Mouse (Mus musculus) telencephalon, adult 2 months (tissue): ENCODE measurements around the gene Immp2l.

Experiments used
- DNase-seq: peaks from one replicate; pipeline ENCODE4 v3.0.0-alpha.2; 2011; ENCODE audit warnings: low read depth, low spot score

The Immp2l gene

DNA sequence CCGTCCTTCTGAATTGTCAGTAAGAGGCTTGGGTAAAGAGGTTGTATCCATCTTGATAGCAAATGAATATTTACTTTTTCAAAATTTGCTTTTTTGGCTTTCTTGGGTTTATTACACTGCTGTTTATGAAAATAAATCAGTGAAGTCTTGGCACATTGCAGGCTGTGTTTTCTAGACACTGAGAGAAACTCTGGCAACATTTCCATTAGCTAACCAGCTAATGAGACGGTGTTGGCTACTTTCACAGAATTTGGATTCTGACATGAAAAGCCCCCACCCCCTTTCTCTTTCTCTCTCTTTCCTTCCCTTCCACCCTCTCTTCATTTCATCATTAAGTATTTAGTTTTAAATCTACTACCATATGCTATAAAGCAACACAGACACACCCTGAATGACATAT, 496.4 kb downstream of the Immp2l start:
- DNase-seq = no peak

DNA sequence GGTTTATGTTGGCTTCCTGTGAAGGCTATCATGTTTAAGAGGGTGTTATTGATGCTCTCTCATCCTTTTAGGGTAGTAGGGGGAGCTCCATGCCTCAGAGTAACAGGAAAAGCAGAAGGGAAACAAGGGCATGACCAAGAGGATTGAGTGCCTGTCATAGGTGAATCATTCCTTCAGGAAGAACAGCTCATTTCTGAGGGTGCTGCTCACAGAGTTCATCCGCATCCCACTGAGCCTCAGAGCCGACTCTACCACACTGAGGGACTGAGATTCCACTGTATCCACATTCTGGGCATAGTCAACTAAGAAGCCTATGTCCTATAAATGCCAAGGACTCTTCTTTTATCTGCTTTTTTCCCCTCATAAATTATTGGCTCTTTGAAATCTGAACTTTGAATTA, 497.8 kb downstream of the Immp2l start:
- DNase-seq = no peak

- no peak for DNase-seq
Measured at GRCm38 (mm10) chr12:41526688-41527087, 502.8 kb downstream of the Immp2l start.

DNA sequence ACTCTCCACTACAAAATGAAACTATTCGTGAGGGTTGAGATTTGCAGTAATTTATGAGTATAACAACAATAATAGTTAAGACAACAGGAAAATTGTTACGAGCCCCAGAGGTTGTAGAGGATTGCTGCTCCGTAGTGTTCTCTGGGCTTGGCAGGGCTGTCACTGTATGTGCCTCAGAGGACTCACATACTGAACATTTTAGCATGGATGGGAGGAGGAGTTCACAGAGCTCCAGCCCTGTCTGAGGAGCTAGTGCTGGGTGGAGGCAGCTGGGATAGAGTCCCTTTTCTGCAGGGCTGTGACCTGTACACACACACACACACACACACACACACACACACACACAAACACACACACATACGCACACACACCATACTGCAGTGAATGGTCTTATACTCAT, 504.5 kb downstream of the Immp2l start:
- DNase-seq = no peak

DNA sequence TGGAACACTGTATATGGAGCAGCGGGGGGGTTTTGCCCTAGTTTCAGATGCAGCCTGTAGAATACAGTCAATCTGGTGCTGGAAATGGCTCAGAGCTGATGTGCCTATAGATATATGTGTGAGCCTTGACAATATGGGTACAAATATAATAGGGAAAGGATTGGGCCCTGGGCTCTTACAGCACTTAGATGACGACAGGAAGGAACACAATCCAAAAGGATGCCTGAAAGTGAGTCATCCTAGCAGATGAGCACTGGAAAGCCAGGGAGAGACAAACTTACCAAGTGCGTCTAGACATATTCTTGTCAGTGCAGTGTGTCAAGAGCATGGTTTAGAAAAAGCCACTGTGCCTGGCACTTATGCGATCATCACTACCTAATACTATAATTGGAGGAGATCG, 516.1 kb downstream of the Immp2l start:
- no peak for DNase-seq

DNA sequence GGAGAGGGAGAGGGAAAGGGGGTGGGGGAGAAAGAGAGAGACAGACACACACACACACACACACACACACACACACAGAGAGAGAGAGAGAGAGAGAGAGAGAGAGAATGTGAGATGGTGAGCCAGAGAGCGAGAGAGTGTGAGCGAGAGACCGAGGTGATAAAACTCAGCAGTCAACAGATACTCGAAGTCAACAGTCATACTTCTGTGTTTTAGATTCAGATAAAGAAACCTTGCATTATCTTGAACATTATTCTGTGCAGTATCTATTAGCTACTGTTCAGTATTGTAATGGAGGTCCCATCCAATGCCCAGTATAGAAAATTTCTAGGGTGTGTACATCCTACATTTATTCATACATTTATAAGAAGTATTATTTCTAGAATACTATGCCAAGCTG, 527.7 kb downstream of the Immp2l start:
- no peak for DNase-seq

DNA sequence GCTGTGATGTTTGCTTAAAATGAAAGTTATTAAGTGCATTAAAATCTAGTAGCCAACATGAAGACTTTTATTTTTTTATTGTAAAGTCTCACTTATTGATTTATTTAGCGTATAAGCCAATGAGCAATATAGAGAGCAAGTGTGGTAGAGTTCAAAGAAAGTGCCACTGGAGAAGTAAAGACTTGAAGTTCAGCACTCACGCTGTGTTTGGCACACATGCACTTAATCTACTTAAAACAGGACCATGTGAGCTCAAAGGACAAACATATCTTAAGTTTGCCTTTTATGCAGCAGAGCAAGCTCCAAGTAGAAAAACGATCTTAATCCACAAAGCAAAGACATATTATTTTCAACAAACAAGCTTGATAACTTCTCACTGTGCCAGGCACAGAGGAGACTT, 533.9 kb downstream of the Immp2l start:
- no peak for DNase-seq

- no peak for DNase-seq
Measured at GRCm38 (mm10) chr12:41558956-41559735, 535.3 kb downstream of the Immp2l start.

- DNase-seq = no peak
Measured at GRCm38 (mm10) chr12:41565540-41566432, 541.9 kb downstream of the Immp2l start.

DNA sequence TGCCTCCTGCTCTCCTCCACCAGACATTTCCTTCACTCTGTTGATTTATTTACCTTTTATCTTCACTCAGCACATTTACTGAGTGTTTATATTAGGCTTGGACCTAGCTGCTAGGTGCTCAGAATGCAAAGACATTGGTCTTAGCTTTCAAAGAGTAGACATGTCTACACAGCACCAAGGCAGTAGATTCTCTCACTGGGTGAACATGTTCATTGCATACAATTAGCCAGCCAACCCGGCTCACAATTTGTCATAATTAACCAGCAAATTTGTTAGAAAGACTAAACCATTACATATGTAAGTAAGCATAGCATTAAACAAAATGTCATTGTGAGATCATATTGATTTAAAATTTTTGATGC, 542.5 kb downstream of the Immp2l start:
- no peak for DNase-seq

DNA sequence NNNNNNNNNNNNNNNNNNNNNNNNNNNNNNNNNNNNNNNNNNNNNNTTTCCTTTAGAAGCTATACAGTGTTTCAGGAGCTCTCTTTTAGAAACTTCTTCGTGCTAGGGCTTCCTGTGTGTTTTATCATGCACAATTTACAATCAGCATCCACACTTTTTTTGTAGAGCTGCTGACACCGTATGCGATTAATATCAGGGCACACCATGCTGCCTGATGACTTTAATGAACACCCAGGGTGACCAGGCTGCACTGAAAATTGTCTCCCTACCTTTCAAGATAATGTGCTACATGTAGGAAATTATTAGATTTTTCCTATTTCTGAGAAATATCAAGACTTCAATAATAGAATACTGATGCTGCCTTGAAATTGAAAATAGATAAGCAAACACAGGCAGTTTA, 549.9 kb downstream of the Immp2l start:
- DNase-seq = no peak

DNA sequence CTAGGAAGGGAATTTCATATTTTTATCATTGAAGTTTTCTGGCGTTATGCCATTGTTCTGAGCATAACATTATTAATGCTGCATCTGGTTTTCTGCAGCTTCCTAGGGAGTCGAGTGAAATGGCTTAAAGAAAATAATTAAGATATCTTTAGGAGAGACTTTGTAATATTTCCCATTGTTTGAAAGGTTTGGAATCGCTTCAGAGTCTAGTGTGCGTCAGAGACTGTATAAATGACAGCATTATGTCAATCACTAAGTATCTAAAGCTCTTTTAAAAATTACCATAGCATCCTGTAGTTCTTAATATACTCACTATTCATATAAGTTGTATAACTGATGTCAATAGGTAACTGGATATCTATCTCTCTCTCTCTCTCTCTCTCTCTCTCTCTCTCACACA, 551.3 kb downstream of the Immp2l start:
- no peak for DNase-seq

- no peak for DNase-seq
Measured at GRCm38 (mm10) chr12:41593401-41593800, 569.5 kb downstream of the Immp2l start.

DNA sequence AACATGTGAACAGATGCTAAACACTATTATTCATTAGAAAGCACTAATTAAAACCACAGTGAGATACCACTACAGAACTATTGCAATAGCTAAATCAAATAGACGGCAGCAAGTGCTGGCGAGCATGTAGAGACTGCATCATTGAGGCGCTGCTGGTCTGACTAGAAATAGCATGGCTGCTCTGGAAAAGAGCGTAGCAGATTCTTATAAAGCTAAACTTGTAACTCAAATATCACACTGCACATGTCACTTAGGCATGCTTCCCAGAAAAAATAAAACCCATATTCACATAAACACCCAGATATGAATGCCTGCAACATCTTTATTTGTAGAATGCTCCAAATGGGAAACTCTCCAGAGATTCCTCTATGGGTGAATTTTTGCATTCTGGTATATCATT, 570.1 kb downstream of the Immp2l start:
- DNase-seq = peak; percentile 38

- DNase-seq = peak; percentile 48
Measured at GRCm38 (mm10) chr12:41615271-41615670, 591.4 kb downstream of the Immp2l start.

- DNase-seq = peak; percentile 62
Measured at GRCm38 (mm10) chr12:41621341-41621740, 597.5 kb downstream of the Immp2l start.

DNA sequence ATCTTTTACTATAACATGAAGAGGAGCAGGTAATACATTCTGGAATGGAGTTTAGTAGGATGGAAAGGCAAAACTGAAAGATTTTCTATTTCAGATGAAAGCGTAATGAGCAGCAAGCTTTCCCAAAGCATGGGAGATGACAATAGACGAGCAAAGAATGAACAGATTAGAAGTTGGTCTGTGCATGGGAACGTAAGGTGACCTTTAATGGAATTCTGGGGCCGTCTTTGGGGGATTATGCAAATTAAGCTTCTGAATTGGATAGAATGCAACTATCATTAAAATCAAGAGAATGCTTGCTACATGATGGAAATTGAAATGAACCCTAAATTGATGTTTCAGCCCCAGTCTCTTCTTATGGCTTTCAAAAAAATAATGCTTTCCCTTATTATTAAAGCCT, 619.4 kb downstream of the Immp2l start:
- no peak for DNase-seq

GRCm38 (mm10) chr12:41644802-41645551, 621.1 kb downstream of the Immp2l start:
- DNase-seq = no peak

DNA sequence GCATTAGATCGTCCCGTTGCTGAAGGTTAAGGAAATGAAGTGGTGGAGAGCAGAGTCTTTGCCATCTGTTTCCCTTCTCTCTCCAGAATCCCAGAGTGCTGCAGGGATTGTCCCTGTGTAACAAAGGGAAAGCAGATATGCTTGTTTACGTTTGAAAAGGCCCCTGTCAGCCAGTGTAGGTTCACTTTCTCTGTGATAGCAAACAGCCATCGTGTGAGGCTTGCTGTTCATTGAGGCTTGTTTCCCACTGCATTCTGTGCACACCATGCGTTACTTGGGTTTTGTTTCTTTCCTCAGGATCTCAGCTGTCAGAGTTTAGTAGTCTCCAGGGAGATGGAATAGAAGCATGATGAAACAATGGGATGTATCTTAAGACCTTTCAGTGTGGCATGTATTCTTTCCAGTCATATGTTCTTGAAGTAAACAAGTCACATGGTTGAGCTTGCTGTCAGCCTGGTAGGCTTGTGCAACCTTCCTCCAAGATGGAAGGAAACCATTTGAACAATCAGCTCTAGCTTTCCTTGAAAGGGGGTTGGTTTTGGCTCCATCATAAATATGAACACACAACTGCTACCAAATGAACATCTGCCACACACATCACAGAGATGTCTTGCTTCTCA, 623.2 kb downstream of the Immp2l start:
- DNase-seq = no peak

DNA sequence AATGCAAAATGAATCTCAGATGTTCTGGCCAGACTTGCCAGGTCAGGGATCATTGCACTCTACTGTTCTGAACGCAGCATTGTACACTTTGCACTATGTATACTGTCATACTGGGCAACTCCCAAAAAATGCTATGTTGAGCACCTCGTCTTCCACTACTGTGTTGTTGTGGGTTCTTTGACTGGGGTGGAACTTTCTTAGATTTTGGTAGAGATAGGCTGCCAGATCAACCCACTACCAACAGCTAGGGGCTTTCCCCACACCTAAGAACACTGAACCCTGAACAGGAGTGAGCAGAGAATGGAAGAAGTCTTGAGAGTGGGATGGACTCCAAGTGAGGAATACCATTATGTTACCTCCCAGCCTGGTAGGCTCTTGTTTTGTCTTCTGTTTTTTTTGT, 623.8 kb downstream of the Immp2l start:
- DNase-seq = no peak

DNA sequence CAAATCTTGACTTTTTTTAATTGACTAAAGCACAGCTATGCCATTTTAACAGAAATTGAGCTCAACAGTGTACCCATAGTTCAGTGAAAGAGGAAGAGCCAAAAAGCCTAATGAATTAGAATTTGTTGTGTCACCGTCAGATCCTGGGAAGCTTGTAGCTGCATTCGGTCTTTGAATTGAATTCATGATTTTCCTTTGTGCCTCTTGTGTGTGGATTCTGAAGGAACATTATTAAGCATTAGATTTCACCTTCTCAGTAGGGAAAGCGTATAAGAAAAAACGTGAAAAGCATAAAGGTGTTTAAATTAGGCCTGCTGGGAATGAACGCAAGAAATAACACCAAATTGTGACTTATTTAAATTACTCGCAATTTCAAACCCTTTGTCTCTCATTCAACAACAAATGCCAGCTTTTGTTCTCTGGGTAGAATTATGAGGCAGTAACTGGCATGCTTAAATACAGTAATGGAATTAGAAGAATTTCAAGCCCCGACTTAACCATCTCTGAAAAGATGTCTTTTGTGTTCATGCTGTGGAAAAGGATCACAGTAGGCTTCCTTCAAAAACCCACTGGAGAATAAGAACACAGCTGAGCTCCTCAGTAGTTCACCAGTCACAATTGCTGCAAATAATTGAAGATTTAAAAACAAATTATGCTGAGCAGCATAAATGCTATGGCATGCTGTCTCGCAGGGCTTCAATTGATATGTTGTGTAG, 626.1 kb downstream of the Immp2l start:
- no peak for DNase-seq
